Mouse (Mus musculus) heart, postnatal 0 days (tissue): ENCODE measurements around the gene Helb.

Source experiments
- CTCF ChIP-seq: IDR thresholded peaks from 2 replicates; pipeline ENCODE4 v1.5.1; 2016; ENCODE audit warnings: antibody characterized with exemption, control low read depth, low read depth
- EP300 ChIP-seq: IDR thresholded peaks from 2 replicates; pipeline ENCODE4 v1.6.1; 2016; ENCODE audit warnings: antibody characterized with exemption, low read depth

DNA sequence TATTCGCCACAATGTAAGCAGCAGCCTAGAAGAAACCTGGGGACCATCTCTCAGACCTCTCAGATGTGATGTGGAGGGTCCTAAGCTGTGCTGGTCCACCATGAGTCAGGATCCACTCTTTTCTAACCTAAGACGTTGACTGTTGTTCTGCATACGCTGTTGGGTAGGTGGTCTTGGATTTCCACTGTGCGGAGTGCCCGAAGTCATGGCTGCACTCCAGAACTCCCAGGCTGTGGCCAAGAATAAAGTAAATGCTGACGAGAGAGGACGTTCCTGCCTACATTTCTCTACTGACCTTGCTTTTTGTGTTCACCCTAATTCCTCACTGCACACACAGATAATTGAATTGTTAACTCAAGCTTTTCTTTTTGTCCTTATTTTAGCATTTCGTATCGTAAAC lies 78.9 kb downstream of the Helb start:
- TF ChIP-seq CTCF (no peak), EP300 (no peak)
